Mouse (Mus musculus): Measurements from ENCODE around the gene Srebf1. TPM values are rescaled to one million over a fixed set of nuclear protein-coding genes. Genes with fewer than 3 reads are reported as not detected.

Srebf1 gene
- polyA plus RNA-seq, 1 experiment from 2014 or later, result 45.7 TPM

- WGBS (ENCODE audit: insufficient replicate concordance), result 64% methylated on average over 3 of the region's 3 CpGs
- H3K4me2 ChIP-seq, result no peak overlapping the region
- peaks cover 66% of the 10 kb centered on the region for H3K4me1 ChIP-seq
- no peak for ATAC-seq
- H3K9ac ChIP-seq, result no peak overlapping the region
- no peaks in the 10 kb centered on the region for H3K9me3 ChIP-seq (replicated peaks)
- H3K27ac ChIP-seq, result no peak overlapping the region
- H3K27me3 ChIP-seq (replicated peaks), result peaks cover 6% of the 10 kb centered on the region; the same call in 1 of the 2 replicates
- no peak overlapping the region for H3K4me3 ChIP-seq
- peaks cover 16% of the 10 kb centered on the region for H3K36me3 ChIP-seq
These were observed 50.3 kb downstream of the Srebf1 start for GRCm38 (mm10) chr11:60172074-60172473.

- WGBS (ENCODE audit: insufficient replicate concordance), result 69% methylated on average over 9 of the region's 9 CpGs
- Histone ChIP-seq H3K27ac (no peak overlapping the region), H3K27me3 (replicated peaks) (no peaks in the 10 kb centered on the region), H3K4me3 (no peak overlapping the region), H3K4me1 (peaks cover 50% of the 10 kb centered on the region), H3K9me3 (replicated peaks) (no peaks in the 10 kb centered on the region), H3K36me3 (peaks cover 17% of the 10 kb centered on the region), H3K9ac (no peak overlapping the region), H3K4me2 (no peak overlapping the region)
- no peak for ATAC-seq
These were observed 53.6 kb downstream of the Srebf1 start for GRCm38 (mm10) chr11:60168780-60169179.

- H3K4me2 ChIP-seq, result no peak overlapping the region
- H3K36me3 ChIP-seq, result peaks cover 30% of the 10 kb centered on the region
- 70% methylated on average over 5 of the region's 5 CpGs for WGBS (ENCODE audit: insufficient replicate concordance)
- no peaks in the 10 kb centered on the region for H3K27me3 ChIP-seq (replicated peaks)
- H3K9me3 ChIP-seq (replicated peaks), result no peaks in the 10 kb centered on the region
- H3K27ac ChIP-seq, result no peak overlapping the region
- H3K4me3 ChIP-seq, result no peak overlapping the region
- no peak for ATAC-seq
- no peak overlapping the region for H3K9ac ChIP-seq
- peaks cover 64% of the 10 kb centered on the region for H3K4me1 ChIP-seq
These were observed 57.3 kb downstream of the Srebf1 start for GRCm38 (mm10) chr11:60165076-60165475.

DNA sequence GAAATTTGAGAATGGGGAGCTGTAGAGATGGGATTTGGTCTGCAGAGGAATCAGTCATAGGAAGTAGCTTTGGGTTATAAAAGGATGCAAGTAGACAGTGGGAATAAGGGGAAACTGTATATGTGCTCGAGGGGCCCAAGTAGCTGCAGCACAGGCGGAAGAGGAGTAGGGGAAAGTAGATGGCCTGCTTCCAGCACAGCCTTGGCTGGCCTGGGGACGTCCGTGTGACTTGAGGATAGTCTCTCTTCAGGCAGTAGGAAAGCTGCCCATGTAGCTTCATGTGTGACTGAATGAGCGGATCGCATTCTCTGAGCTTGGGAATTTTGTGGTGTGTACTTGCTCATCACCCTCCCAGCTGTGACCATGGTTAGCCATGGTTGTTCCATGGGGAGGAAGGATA is 57.9 kb downstream of the Srebf1 start:
- H3K27ac ChIP-seq, result peak overlapping the region; percentile 52
- 75% methylated on average over 6 of the region's 6 CpGs for WGBS (ENCODE audit: insufficient replicate concordance)
- peaks cover 70% of the 10 kb centered on the region for H3K4me1 ChIP-seq
- 0 out of 2 replicates have a peak overlapping the region, but pooled peaks have one; percentile 27 for H3K9ac ChIP-seq
- peaks cover 24% of the 10 kb centered on the region for H3K36me3 ChIP-seq
- peak overlapping the region; percentile 8; the same call in 1 of the 2 replicates for H3K4me2 ChIP-seq
- no peaks in the 10 kb centered on the region for H3K9me3 ChIP-seq (replicated peaks)
- ATAC-seq, result no peak
- no peaks in the 10 kb centered on the region for H3K27me3 ChIP-seq (replicated peaks)
- no peak overlapping the region for H3K4me3 ChIP-seq

DNA sequence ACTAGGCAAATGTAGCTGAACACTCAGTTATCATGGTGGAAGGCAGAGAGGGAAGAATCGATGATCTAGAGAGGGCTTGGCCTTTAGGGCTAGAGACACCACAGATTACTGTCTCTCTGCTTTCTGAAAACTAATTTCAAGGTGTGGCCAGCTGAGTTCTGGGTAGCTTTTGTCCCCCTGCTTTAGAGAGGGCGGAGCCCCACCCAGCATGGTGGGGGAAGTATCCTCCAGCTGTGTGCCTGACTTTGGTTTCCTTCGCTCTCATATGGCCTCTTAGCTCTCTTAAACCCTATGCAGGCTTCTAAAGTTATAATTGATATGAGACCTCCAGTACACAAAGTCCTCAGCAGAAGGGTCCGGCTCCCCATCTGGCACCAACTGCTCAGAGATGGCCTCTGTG is 59.0 kb downstream of the Srebf1 start:
- H3K4me1 ChIP-seq, result peaks cover 73% of the 10 kb centered on the region
- WGBS (ENCODE audit: insufficient replicate concordance), result 80% methylated on average over 4 of the region's 4 CpGs
- no peak overlapping the region for H3K9ac ChIP-seq
- no peak overlapping the region for H3K4me3 ChIP-seq
- no peak overlapping the region for H3K27ac ChIP-seq
- H3K27me3 ChIP-seq (replicated peaks), result no peaks in the 10 kb centered on the region
- H3K4me2 ChIP-seq, result no peak overlapping the region
- H3K36me3 ChIP-seq, result peaks cover 22% of the 10 kb centered on the region
- ATAC-seq, result no peak
- no peaks in the 10 kb centered on the region for H3K9me3 ChIP-seq (replicated peaks)

DNA sequence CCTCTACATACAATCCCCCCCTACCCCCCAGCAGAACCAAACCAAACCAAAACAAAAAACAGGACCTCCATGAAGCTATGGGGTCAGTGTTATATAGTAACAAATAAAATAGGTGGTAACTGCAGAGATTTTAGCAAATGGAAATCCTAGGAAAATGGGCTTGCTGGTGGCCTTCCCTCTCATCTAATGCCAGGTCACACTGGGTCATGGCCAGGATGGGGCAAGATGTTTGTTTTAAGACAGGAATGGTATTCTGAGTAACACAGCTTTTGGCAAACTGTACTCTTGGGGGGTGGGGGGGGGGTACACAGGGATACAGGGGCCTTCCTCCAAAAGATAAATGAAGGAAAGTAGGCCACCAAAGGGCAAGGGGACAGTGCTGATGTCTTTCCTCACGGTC is 59.8 kb downstream of the Srebf1 start:
- Histone ChIP-seq H3K27me3 (replicated peaks) (no peaks in the 10 kb centered on the region), H3K4me2 (no peak overlapping the region), H3K4me3 (no peak overlapping the region), H3K9me3 (replicated peaks) (no peaks in the 10 kb centered on the region), H3K27ac (no peak overlapping the region), H3K36me3 (peaks cover 22% of the 10 kb centered on the region), H3K4me1 (peaks cover 76% of the 10 kb centered on the region), H3K9ac (no peak overlapping the region)
- 83% methylated on average over 1 of the region's 1 CpGs for WGBS (ENCODE audit: insufficient replicate concordance)
- no peak for ATAC-seq

DNA sequence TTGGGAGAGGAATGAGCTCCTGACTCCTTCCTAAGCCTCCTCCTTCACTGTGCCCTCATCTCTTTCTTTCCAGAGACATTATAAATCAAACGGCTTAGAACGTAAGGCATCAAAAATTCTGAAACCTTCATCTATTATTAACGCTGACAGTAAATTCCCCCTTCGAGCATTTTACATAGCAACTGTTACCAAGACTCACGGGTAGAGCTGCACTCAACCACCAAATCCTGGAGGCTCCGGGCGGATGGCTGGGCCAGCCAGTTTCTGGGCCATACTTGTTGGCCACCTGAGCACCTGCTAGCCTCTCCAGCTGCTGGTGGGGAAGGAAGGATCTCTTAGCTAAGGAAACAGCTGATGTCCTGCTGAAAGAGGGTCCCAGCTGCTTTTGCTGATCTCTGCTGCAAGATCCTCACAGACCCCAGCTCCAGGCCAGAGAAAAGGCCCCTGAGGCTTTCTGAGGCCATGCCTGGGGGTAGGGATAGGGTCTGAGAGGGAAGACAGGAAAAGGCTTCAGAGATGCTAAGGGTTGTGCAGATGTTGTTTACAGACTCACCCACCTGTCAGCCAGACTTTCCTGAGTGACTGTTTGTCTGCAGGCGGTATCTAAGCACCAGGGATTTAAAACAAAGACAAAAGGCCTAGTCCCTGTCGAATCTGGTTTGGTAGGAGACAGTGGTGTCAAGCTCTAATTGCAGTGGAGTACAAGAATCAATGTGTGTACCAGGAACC is 61.1 kb downstream of the Srebf1 start:
- Histone ChIP-seq H3K36me3 (peaks cover 26% of the 10 kb centered on the region), H3K4me3 (no peak overlapping the region), H3K4me2 (no peak overlapping the region), H3K27ac (no peak overlapping the region), H3K9ac (no peak overlapping the region), H3K27me3 (replicated peaks) (no peaks in the 10 kb centered on the region), H3K9me3 (replicated peaks) (no peaks in the 10 kb centered on the region), H3K4me1 (peaks cover 82% of the 10 kb centered on the region)
- no peak for ATAC-seq
- WGBS (ENCODE audit: insufficient replicate concordance), result 80% methylated on average over 9 of the region's 9 CpGs

GRCm38 (mm10) chr11:60160454-60161114 is 61.8 kb downstream of the Srebf1 start:
- Histone ChIP-seq H3K9ac (peak overlapping the region; percentile 42), H3K36me3 (peaks cover 29% of the 10 kb centered on the region), H3K4me2 (peak overlapping the region; percentile 45), H3K4me1 (peaks cover 82% of the 10 kb centered on the region), H3K4me3 (no peak overlapping the region), H3K27ac (peak overlapping the region; percentile 62), H3K27me3 (replicated peaks) (no peaks in the 10 kb centered on the region), H3K9me3 (replicated peaks) (no peaks in the 10 kb centered on the region)
- WGBS (ENCODE audit: insufficient replicate concordance), result 63% methylated on average over 3 of the region's 3 CpGs
- peak; percentile 31; the same call in 1 of the 2 replicates for ATAC-seq

DNA sequence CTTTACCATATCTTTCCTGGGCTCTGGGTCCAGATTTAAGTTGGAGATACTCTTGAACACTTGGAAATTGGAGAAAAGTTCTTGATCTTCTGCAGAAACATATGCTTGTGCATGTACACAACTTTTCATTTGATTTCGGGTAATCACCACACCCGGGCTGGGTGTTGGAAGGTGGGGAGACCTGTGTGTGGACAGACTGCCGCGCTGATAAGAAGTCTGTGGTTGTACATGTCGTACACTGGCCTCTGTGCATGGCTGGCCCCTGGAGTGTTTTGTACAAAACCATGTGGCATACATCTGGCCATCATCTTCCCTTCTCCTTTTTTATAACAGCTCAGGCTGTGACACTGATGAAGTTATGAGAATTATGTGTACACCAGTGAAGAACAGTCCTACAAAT is 62.4 kb downstream of the Srebf1 start:
- no peaks in the 10 kb centered on the region for H3K9me3 ChIP-seq (replicated peaks)
- peaks cover 32% of the 10 kb centered on the region for H3K36me3 ChIP-seq
- H3K4me2 ChIP-seq, result peak overlapping the region; percentile 45
- H3K27me3 ChIP-seq (replicated peaks), result no peaks in the 10 kb centered on the region
- H3K4me1 ChIP-seq, result peaks cover 80% of the 10 kb centered on the region
- H3K27ac ChIP-seq, result peak overlapping the region; percentile 62
- H3K9ac ChIP-seq, result peak overlapping the region; percentile 42
- no peak overlapping the region for H3K4me3 ChIP-seq
- WGBS (ENCODE audit: insufficient replicate concordance), result 32% methylated on average over 5 of the region's 5 CpGs
- peak; percentile 91 for ATAC-seq

- peaks cover 71% of the 10 kb centered on the region for H3K4me1 ChIP-seq
- H3K9me3 ChIP-seq (replicated peaks), result no peaks in the 10 kb centered on the region
- no peaks in the 10 kb centered on the region for H3K27me3 ChIP-seq (replicated peaks)
- H3K27ac ChIP-seq, result no peak overlapping the region
- ATAC-seq, result no peak
- H3K4me3 ChIP-seq, result no peak overlapping the region
- 71% methylated on average over 4 of the region's 4 CpGs for WGBS (ENCODE audit: insufficient replicate concordance)
- H3K4me2 ChIP-seq, result no peak overlapping the region
- H3K9ac ChIP-seq, result no peak overlapping the region
- H3K36me3 ChIP-seq, result peaks cover 47% of the 10 kb centered on the region
These were observed 64.1 kb downstream of the Srebf1 start for GRCm38 (mm10) chr11:60158271-60158670.

DNA sequence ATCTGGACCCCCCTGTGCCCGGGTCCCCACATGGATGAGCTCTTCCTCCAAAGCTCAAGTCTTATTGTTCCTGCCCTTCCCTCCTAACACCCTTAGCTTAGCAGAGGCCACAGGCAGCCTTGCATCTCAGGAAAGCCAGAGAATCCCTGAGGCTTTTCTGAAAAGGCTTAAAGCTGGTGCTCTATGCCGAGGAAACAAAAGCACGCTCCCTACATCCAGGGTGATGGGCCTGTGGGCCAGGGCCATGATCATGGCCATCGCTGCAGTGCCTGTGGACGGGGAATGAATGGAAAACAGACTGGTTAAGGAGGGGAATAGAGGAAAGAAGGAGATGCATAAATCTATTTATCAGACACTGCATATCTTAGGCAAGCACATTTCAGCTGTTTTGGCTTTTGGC is 66.7 kb downstream of the Srebf1 start:
- no peak for ATAC-seq
- Histone ChIP-seq H3K9ac (no peak overlapping the region), H3K9me3 (replicated peaks) (no peaks in the 10 kb centered on the region), H3K4me3 (no peak overlapping the region), H3K36me3 (peaks cover 47% of the 10 kb centered on the region), H3K27ac (no peak overlapping the region), H3K4me2 (no peak overlapping the region), H3K4me1 (peaks cover 64% of the 10 kb centered on the region), H3K27me3 (replicated peaks) (no peaks in the 10 kb centered on the region)
- 89% methylated on average over 5 of the region's 5 CpGs for WGBS (ENCODE audit: insufficient replicate concordance)

GRCm38 (mm10) chr11:60153936-60154335 is 68.4 kb downstream of the Srebf1 start:
- H3K4me2 ChIP-seq, result no peak overlapping the region
- no peak for ATAC-seq
- H3K9me3 ChIP-seq (replicated peaks), result no peaks in the 10 kb centered on the region
- H3K27me3 ChIP-seq (replicated peaks), result no peaks in the 10 kb centered on the region
- WGBS (ENCODE audit: insufficient replicate concordance), result 91% methylated on average over 3 of the region's 3 CpGs
- H3K36me3 ChIP-seq, result peaks cover 46% of the 10 kb centered on the region; the same call in 1 of the 2 replicates
- no peak overlapping the region for H3K27ac ChIP-seq
- H3K4me3 ChIP-seq, result no peak overlapping the region
- H3K9ac ChIP-seq, result no peak overlapping the region
- peaks cover 46% of the 10 kb centered on the region for H3K4me1 ChIP-seq
